Mouse (Mus musculus) liver, embryonic 14.5 days (tissue): ENCODE data around the gene Nhlrc4.

Source experiments
- CTCF ChIP-seq: IDR thresholded peaks from 2 replicates; pipeline ENCODE4 v1.5.1; 2016; ENCODE audit warnings: antibody characterized with exemption, low read depth, control low read depth
- EP300 ChIP-seq: IDR thresholded peaks from 2 replicates; pipeline ENCODE4 v1.6.1; 2016; ENCODE audit warnings: antibody characterized with exemption, low read depth

DNA sequence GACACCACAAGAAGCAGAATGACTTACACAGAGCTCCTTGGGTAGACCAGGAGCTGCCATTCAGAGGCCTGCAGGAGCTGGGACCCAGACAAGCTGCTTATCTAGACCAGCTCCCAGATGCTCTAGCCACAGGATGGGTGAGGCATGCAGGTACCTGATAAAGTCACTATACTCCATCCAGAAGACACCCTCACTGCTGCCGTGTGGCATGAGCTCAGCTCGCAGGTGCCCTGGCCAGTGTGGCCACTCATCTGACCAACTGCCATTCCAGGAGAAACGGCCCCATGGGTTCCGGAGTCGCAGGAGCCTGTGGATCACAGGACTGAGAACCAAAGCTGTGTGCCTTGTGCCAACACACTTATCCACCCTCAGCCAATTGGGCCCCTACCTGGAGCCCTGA is 16.8 kb upstream of the Nhlrc4 start:
- TF ChIP-seq CTCF, result no peak; the same call in 1 of the 2 replicates
- TF ChIP-seq EP300, result peak; percentile 97
